Mouse (Mus musculus) cerebellum, adult 2 months (tissue): ENCODE data around the gene Ptprf.

ENCODE experiments used
- CTCF ChIP-seq: fragments of 200-500 bp; IDR thresholded peaks from 2 replicates; pipeline ENCODE4 v1.5.1; 2011; ENCODE audit warnings: low read depth, mild to moderate bottlenecking, control low read depth, low read length, moderate library complexity, borderline replicate concordance; ENCODE audit not compliant: insufficient read depth
- POLR2A ChIP-seq: fragments of 200-500 bp; IDR thresholded peaks from 2 replicates; pipeline ENCODE4 v1.6.1; 2011; ENCODE audit warnings: low read length, control low read depth, borderline replicate concordance; ENCODE audit not compliant: insufficient read depth

DNA sequence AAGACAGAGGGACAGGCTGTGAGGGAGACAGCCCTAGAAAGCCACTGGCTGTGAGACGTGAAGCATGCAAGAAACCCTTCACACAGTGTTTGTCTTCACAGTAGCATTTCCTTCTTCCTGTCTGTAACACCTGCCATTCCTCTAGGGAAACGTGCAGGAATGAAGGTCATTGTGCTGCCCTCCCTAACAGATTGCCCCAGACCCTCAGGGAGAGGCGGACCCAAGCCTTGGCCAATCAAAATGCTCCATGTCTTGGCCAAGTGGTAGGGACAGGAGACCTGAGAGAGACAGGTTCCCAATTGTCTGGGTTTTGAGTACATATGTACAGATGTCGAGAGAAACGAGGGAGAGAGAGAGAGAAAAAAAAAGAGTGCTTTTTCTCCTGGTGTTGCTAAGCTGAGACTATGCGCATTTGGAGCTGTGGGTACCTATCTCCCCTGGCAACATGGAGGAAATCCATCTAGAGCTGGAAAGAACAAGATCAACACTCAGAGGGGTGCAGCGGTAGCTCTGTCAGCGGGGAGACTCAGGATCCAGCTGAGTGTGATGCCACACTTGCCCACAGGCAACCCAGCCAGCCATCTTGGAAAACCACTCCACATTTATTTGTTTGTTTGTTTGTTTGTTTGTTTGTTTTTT lies 28.6 kb upstream of the Ptprf start:
- TF ChIP-seq POLR2A = no peak
- TF ChIP-seq CTCF = no peak
